Mouse (Mus musculus) liver, embryonic 13.5 days (tissue): ENCODE measurements around the gene Tfeb. TPM values are rescaled to one million over a fixed set of nuclear protein-coding genes. Genes with fewer than 3 reads are reported as not detected.

Experiments
- ATAC-seq: fragments of 200-750 bp; cut with Nextera tagmentation; 2 replicates; pipeline ENCODE4 v1.8.0; 2017; ENCODE audit warnings: low read depth, mild to moderate bottlenecking, moderate number of reproducible peaks, moderate library complexity
- DNase-seq: peaks from one replicate; pipeline ENCODE4 v3.0.0; 2022
- H3K27ac ChIP-seq: fragments of 300-500 bp; sonication (generic); 2 replicates; pipeline ENCODE4 v1.5.1; 2015; ENCODE audit warnings: moderate library complexity, mild to moderate bottlenecking, inconsistent platforms
- H3K27me3 ChIP-seq: fragments of 300-500 bp; sonication (generic); 2 replicates; pipeline ENCODE4 v1.6.1; 2015; ENCODE audit warnings: mild to moderate bottlenecking, inconsistent platforms
- H3K36me3 ChIP-seq: fragments of 300-500 bp; sonication (generic); 2 replicates; pipeline ENCODE4 v1.6.1; 2015; ENCODE audit warnings: mild to moderate bottlenecking, inconsistent platforms
- H3K4me1 ChIP-seq: fragments of 300-500 bp; sonication (generic); replicated peaks from 2 replicates; pipeline ENCODE4 v1.6.1; 2015; ENCODE audit warnings: inconsistent platforms
- H3K4me2 ChIP-seq: fragments of 300-500 bp; sonication (generic); 2 replicates; pipeline ENCODE4 v1.6.1; 2015; ENCODE audit warnings: inconsistent platforms, mild to moderate bottlenecking, moderate library complexity
- H3K4me3 ChIP-seq: fragments of 300-500 bp; sonication (generic); replicated peaks from 2 replicates; pipeline ENCODE4 v1.5.1; 2015; ENCODE audit warnings: mild to moderate bottlenecking, inconsistent platforms
- H3K9ac ChIP-seq: fragments of 300-500 bp; sonication (generic); 2 replicates; pipeline ENCODE4 v1.6.1; 2015; ENCODE audit warnings: mild to moderate bottlenecking, inconsistent platforms
- H3K9me3 ChIP-seq: fragments of 300-500 bp; sonication (generic); replicated peaks from 2 replicates; pipeline ENCODE4 v1.6.1; 2016; ENCODE audit warnings: inconsistent platforms
- WGBS: fragments of 180-500 bp; shearing (Covaris S2); methylation state at CpG from one replicate; pipeline ENCODE4 v1.1.7; 2015; ENCODE audit not compliant: insufficient replicate concordance; 5-methylcytosine and 5-hydroxymethylcytosine counted together
- polyA plus RNA-seq: library from polyadenylated mRNA; unstranded; fragments of >200 nt; fragmentation: Nextera tagmentation; extraction: Ambion mirVana; gene quantifications from 2 replicates; pipeline ENCODE4 v1.2.1, GENCODE M21; 2015

Tfeb gene
- polyA plus RNA-seq, 1 experiment from 2014 or later = 4.4 TPM

- Histone ChIP-seq H3K36me3 (0 out of 2 replicates have a peak, but pooled peaks cover 4% of the 10 kb centered on the region), H3K27ac (0 out of 2 replicates have a peak overlapping the region, but pooled peaks have one; percentile 16), H3K9ac (no peak overlapping the region), H3K4me1 (peaks cover 44% of the 10 kb centered on the region), H3K4me2 (no peak overlapping the region), H3K9me3 (no peaks in the 10 kb centered on the region), H3K4me3 (no peak overlapping the region), H3K27me3 (peaks cover 67% of the 10 kb centered on the region)
- WGBS = 70% methylated on average over 10 of the region's 10 CpGs
- no peak for DNase-seq
- ATAC-seq = no peak
Measured at GRCm38 (mm10) chr17:47698156-47698555, 38.7 kb upstream of the Tfeb start.

GRCm38 (mm10) chr17:47699055-47699454, 37.8 kb upstream of the Tfeb start:
- 0 out of 2 replicates have a peak, but pooled peaks cover 5% of the 10 kb centered on the region for H3K36me3 ChIP-seq
- WGBS = 57% methylated on average over 2 of the region's 2 CpGs
- no peak for DNase-seq
- no peaks in the 10 kb centered on the region for H3K9me3 ChIP-seq
- H3K9ac ChIP-seq = no peak overlapping the region
- peaks cover 68% of the 10 kb centered on the region for H3K27me3 ChIP-seq
- no peak overlapping the region for H3K4me3 ChIP-seq
- peak overlapping the region; percentile 36; the same call in 1 of the 2 replicates for H3K27ac ChIP-seq
- ATAC-seq = no peak
- peaks cover 39% of the 10 kb centered on the region for H3K4me1 ChIP-seq
- no peak overlapping the region for H3K4me2 ChIP-seq

GRCm38 (mm10) chr17:47701793-47702192, 35.0 kb upstream of the Tfeb start:
- Histone ChIP-seq H3K9me3 (no peaks in the 10 kb centered on the region), H3K4me1 (peaks cover 21% of the 10 kb centered on the region), H3K36me3 (0 out of 2 replicates have a peak, but pooled peaks cover 5% of the 10 kb centered on the region), H3K27ac (no peak overlapping the region), H3K4me2 (no peak overlapping the region), H3K9ac (no peak overlapping the region), H3K4me3 (no peak overlapping the region), H3K27me3 (peaks cover 71% of the 10 kb centered on the region)
- DNase-seq = no peak
- no peak for ATAC-seq
- WGBS = 64% methylated on average over 9 of the region's 9 CpGs

GRCm38 (mm10) chr17:47702548-47703345, 34.1 kb upstream of the Tfeb start:
- H3K4me2 ChIP-seq = no peak overlapping the region
- no peak overlapping the region for H3K9ac ChIP-seq
- H3K27me3 ChIP-seq = peaks cover 74% of the 10 kb centered on the region
- no peak overlapping the region for H3K27ac ChIP-seq
- H3K4me3 ChIP-seq = no peak overlapping the region
- H3K9me3 ChIP-seq = no peaks in the 10 kb centered on the region
- 30% methylated on average over 28 of the region's 28 CpGs for WGBS
- DNase-seq (no peak), ATAC-seq (no peak)
- H3K4me1 ChIP-seq = peaks cover 21% of the 10 kb centered on the region
- H3K36me3 ChIP-seq = 0 out of 2 replicates have a peak, but pooled peaks cover 5% of the 10 kb centered on the region

- H3K4me3 ChIP-seq = no peak overlapping the region
- ATAC-seq = no peak
Measured at GRCm38 (mm10) chr17:47703556-47703955, 33.3 kb upstream of the Tfeb start.

GRCm38 (mm10) chr17:47704692-47705091, 32.1 kb upstream of the Tfeb start:
- Histone ChIP-seq H3K9ac (no peak overlapping the region), H3K9me3 (no peaks in the 10 kb centered on the region), H3K4me1 (peaks cover 8% of the 10 kb centered on the region), H3K36me3 (0 out of 2 replicates have a peak, but pooled peaks cover 5% of the 10 kb centered on the region), H3K4me3 (no peak overlapping the region), H3K27ac (no peak overlapping the region), H3K4me2 (no peak overlapping the region), H3K27me3 (peaks cover 72% of the 10 kb centered on the region)
- WGBS = 66% methylated on average over 4 of the region's 4 CpGs
- ATAC-seq (no peak), DNase-seq (no peak)

More at GRCm38 (mm10) chr17:47703556-47703955, 33.3 kb upstream of the Tfeb start:
- Histone ChIP-seq H3K4me1 (peaks cover 14% of the 10 kb centered on the region), H3K36me3 (0 out of 2 replicates have a peak, but pooled peaks cover 5% of the 10 kb centered on the region), H3K27me3 (peaks cover 69% of the 10 kb centered on the region), H3K9ac (no peak overlapping the region), H3K9me3 (no peaks in the 10 kb centered on the region), H3K27ac (no peak overlapping the region), H3K4me2 (no peak overlapping the region)
- no peak for DNase-seq
- 17% methylated on average over 20 of the region's 20 CpGs for WGBS

- WGBS = 52% methylated on average over 1 of the region's 1 CpGs
- Histone ChIP-seq H3K4me3 (no peak overlapping the region), H3K9me3 (no peaks in the 10 kb centered on the region), H3K4me2 (no peak overlapping the region), H3K4me1 (peaks cover 6% of the 10 kb centered on the region; the same call in 1 of the 2 replicates), H3K27ac (no peak overlapping the region), H3K27me3 (peaks cover 69% of the 10 kb centered on the region), H3K9ac (no peak overlapping the region), H3K36me3 (0 out of 2 replicates have a peak, but pooled peaks cover 5% of the 10 kb centered on the region)
- DNase-seq (no peak), ATAC-seq (no peak)
Measured at GRCm38 (mm10) chr17:47706196-47706595, 30.6 kb upstream of the Tfeb start.

- H3K9me3 ChIP-seq = no peaks in the 10 kb centered on the region
- H3K27ac ChIP-seq = no peak overlapping the region
- 58% methylated on average over 3 of the region's 3 CpGs for WGBS
- no peak overlapping the region for H3K4me2 ChIP-seq
- H3K27me3 ChIP-seq = peaks cover 54% of the 10 kb centered on the region
- no peak for DNase-seq
- H3K4me3 ChIP-seq = no peak overlapping the region
- peaks cover 7% of the 10 kb centered on the region for H3K4me1 ChIP-seq
- no peak overlapping the region for H3K9ac ChIP-seq
- no peak for ATAC-seq
- 0 out of 2 replicates have a peak, but pooled peaks cover 3% of the 10 kb centered on the region for H3K36me3 ChIP-seq
Measured at GRCm38 (mm10) chr17:47707961-47708360, 28.9 kb upstream of the Tfeb start.

GRCm38 (mm10) chr17:47708972-47709371, 27.9 kb upstream of the Tfeb start:
- H3K27ac ChIP-seq = no peak overlapping the region
- no peak for DNase-seq
- peaks cover 7% of the 10 kb centered on the region for H3K4me1 ChIP-seq
- no peaks in the 10 kb centered on the region for H3K36me3 ChIP-seq
- no peaks in the 10 kb centered on the region for H3K9me3 ChIP-seq
- WGBS = 72% methylated on average over 4 of the region's 4 CpGs
- no peak overlapping the region for H3K4me3 ChIP-seq
- H3K27me3 ChIP-seq = peaks cover 44% of the 10 kb centered on the region
- no peak overlapping the region for H3K4me2 ChIP-seq
- no peak for ATAC-seq
- no peak overlapping the region for H3K9ac ChIP-seq

- no peak overlapping the region for H3K27ac ChIP-seq
- H3K36me3 ChIP-seq = no peaks in the 10 kb centered on the region
- peaks cover 34% of the 10 kb centered on the region for H3K27me3 ChIP-seq
- DNase-seq (no peak), ATAC-seq (no peak)
- no peak overlapping the region for H3K4me2 ChIP-seq
- no peak overlapping the region for H3K9ac ChIP-seq
- WGBS = 33% methylated on average over 3 of the region's 3 CpGs
- no peaks in the 10 kb centered on the region for H3K9me3 ChIP-seq
- no peak overlapping the region for H3K4me3 ChIP-seq
- H3K4me1 ChIP-seq = peaks cover 7% of the 10 kb centered on the region
Measured at GRCm38 (mm10) chr17:47710036-47710435, 26.8 kb upstream of the Tfeb start.

GRCm38 (mm10) chr17:47711883-47712282, 24.9 kb upstream of the Tfeb start:
- H3K4me1 ChIP-seq = peaks cover 7% of the 10 kb centered on the region
- H3K9me3 ChIP-seq = no peaks in the 10 kb centered on the region
- no peak overlapping the region for H3K4me2 ChIP-seq
- DNase-seq (no peak), ATAC-seq (peak; percentile 35)
- peaks cover 19% of the 10 kb centered on the region for H3K27me3 ChIP-seq
- WGBS = 34% methylated on average over 6 of the region's 6 CpGs
- H3K27ac ChIP-seq = no peak overlapping the region
- no peak overlapping the region for H3K4me3 ChIP-seq
- no peak overlapping the region for H3K9ac ChIP-seq
- no peaks in the 10 kb centered on the region for H3K36me3 ChIP-seq
